Mouse (Mus musculus) midbrain, embryonic 13.5 days (tissue): ENCODE results near the gene Aoc1. TPM values are rescaled to one million over a fixed set of nuclear protein-coding genes. Genes with fewer than 3 reads are reported as not detected.

Experiments used
- ATAC-seq: fragments of 200-750 bp; cut with Nextera tagmentation; 2 replicates; pipeline ENCODE4 v1.8.0; 2017; ENCODE audit warnings: mild to moderate bottlenecking, moderate TSS enrichment, moderate library complexity
- H3K27ac ChIP-seq: fragments of 300-500 bp; sonication (generic); 2 replicates; pipeline ENCODE4 v1.5.1; 2015; ENCODE audit warnings: inconsistent platforms, mild to moderate bottlenecking, moderate library complexity
- H3K27me3 ChIP-seq: fragments of 300-500 bp; sonication (generic); 2 replicates; pipeline ENCODE4 v1.6.1; 2015; ENCODE audit warnings: mild to moderate bottlenecking, inconsistent platforms
- H3K36me3 ChIP-seq: fragments of 300-500 bp; sonication (generic); 2 replicates; pipeline ENCODE4 v1.6.1; 2015; ENCODE audit warnings: mild to moderate bottlenecking, inconsistent platforms
- H3K4me1 ChIP-seq: fragments of 300-500 bp; sonication (generic); replicated peaks from 2 replicates; pipeline ENCODE4 v1.6.1; 2015; ENCODE audit warnings: inconsistent platforms
- H3K4me2 ChIP-seq: fragments of 300-500 bp; sonication (generic); replicated peaks from 2 replicates; pipeline ENCODE4 v1.6.1; 2015; ENCODE audit warnings: moderate library complexity, mild to moderate bottlenecking, inconsistent platforms
- H3K4me3 ChIP-seq: fragments of 300-500 bp; sonication (generic); replicated peaks from 2 replicates; pipeline ENCODE4 v1.5.1; 2015; ENCODE audit warnings: mild to moderate bottlenecking, inconsistent platforms
- H3K9ac ChIP-seq: fragments of 300-500 bp; sonication (generic); replicated peaks from 2 replicates; pipeline ENCODE4 v1.6.1; 2015; ENCODE audit warnings: mild to moderate bottlenecking, inconsistent platforms
- H3K9me3 ChIP-seq: fragments of 300-500 bp; sonication (generic); 2 replicates; pipeline ENCODE4 v1.6.1; 2016; ENCODE audit warnings: mild to moderate bottlenecking, inconsistent platforms
- WGBS: fragments of 180-500 bp; shearing (Covaris S2); methylation state at CpG from one replicate; pipeline ENCODE4 v1.1.7; 2015; 5-methylcytosine and 5-hydroxymethylcytosine counted together
- polyA plus RNA-seq: library from polyadenylated mRNA; unstranded; fragments of >200 nt; fragmentation: Nextera tagmentation; extraction: Ambion mirVana; gene quantifications from 2 replicates; pipeline ENCODE4 v1.2.1, GENCODE M21; 2015

The Aoc1 gene
- polyA plus RNA-seq: 0.09 TPM in 1 of 2 replicates, not detected in the other

- Histone ChIP-seq H3K4me1 (peaks cover 2% of the 10 kb centered on the region), H3K27ac (no peak within 1 kb of the TSS), H3K9me3 (no peaks in the 10 kb centered on the region), H3K9ac (no peak within 1 kb of the TSS), H3K36me3 (no peaks in the 10 kb centered on the region), H3K4me3 (no peak within 1 kb of the TSS), H3K4me2 (no peak within 1 kb of the TSS), H3K27me3 (peaks cover 4% of the 10 kb centered on the region; the same call in 1 of the 2 replicates)
- no peak for ATAC-seq
- WGBS: 91% methylated on average over 5 of the region's 5 CpGs
Observed at GRCm38 (mm10) chr6:48872596-48872995, at the start of gene Aoc1. Gene Aoc1, plus strand, starts transcription at chr6:48872896.

- H3K9ac ChIP-seq: no peak overlapping the region
- H3K27ac ChIP-seq: no peak overlapping the region
- H3K4me3 ChIP-seq: no peak overlapping the region
- no peaks in the 10 kb centered on the region for H3K27me3 ChIP-seq
- H3K36me3 ChIP-seq: no peaks in the 10 kb centered on the region
- H3K9me3 ChIP-seq: no peaks in the 10 kb centered on the region
- ATAC-seq: no peak
- no peak overlapping the region for H3K4me2 ChIP-seq
- 75% methylated on average over 7 of the region's 7 CpGs for WGBS
- H3K4me1 ChIP-seq: no peaks in the 10 kb centered on the region
Observed at GRCm38 (mm10) chr6:48825016-48825415, 47.7 kb upstream of the Aoc1 start.

GRCm38 (mm10) chr6:48828976-48829375, 43.7 kb upstream of the Aoc1 start:
- H3K9ac ChIP-seq: no peak overlapping the region
- no peaks in the 10 kb centered on the region for H3K4me1 ChIP-seq
- no peak overlapping the region for H3K4me2 ChIP-seq
- peaks cover 13% of the 10 kb centered on the region for H3K36me3 ChIP-seq
- H3K4me3 ChIP-seq: no peak overlapping the region
- 91% methylated on average over 1 of the region's 1 CpGs for WGBS
- ATAC-seq: no peak
- H3K27ac ChIP-seq: no peak overlapping the region
- no peaks in the 10 kb centered on the region for H3K9me3 ChIP-seq
- no peaks in the 10 kb centered on the region for H3K27me3 ChIP-seq

GRCm38 (mm10) chr6:48829651-48830050, 43.0 kb upstream of the Aoc1 start:
- Histone ChIP-seq H3K4me2 (no peak overlapping the region), H3K27me3 (no peaks in the 10 kb centered on the region), H3K4me1 (no peaks in the 10 kb centered on the region), H3K36me3 (peaks cover 20% of the 10 kb centered on the region), H3K27ac (no peak overlapping the region), H3K9me3 (no peaks in the 10 kb centered on the region), H3K9ac (no peak overlapping the region), H3K4me3 (no peak overlapping the region)
- ATAC-seq: no peak

- Histone ChIP-seq H3K27ac (no peak overlapping the region), H3K4me3 (no peak overlapping the region), H3K4me2 (no peak overlapping the region), H3K9ac (no peak overlapping the region), H3K36me3 (peaks cover 26% of the 10 kb centered on the region), H3K9me3 (no peaks in the 10 kb centered on the region), H3K4me1 (no peaks in the 10 kb centered on the region), H3K27me3 (no peaks in the 10 kb centered on the region)
- 78% methylated on average over 1 of the region's 1 CpGs for WGBS
- no peak for ATAC-seq
Observed at GRCm38 (mm10) chr6:48830241-48830640, 42.5 kb upstream of the Aoc1 start.

GRCm38 (mm10) chr6:48831141-48831540, 41.6 kb upstream of the Aoc1 start:
- Histone ChIP-seq H3K4me3 (no peak overlapping the region), H3K4me2 (no peak overlapping the region), H3K9ac (no peak overlapping the region), H3K9me3 (no peaks in the 10 kb centered on the region), H3K27ac (no peak overlapping the region), H3K27me3 (no peaks in the 10 kb centered on the region), H3K36me3 (peaks cover 29% of the 10 kb centered on the region), H3K4me1 (no peaks in the 10 kb centered on the region)
- WGBS: 91% methylated on average over 5 of the region's 5 CpGs
- no peak for ATAC-seq

- Histone ChIP-seq H3K9me3 (no peaks in the 10 kb centered on the region), H3K27me3 (no peaks in the 10 kb centered on the region), H3K27ac (no peak overlapping the region), H3K4me1 (no peaks in the 10 kb centered on the region), H3K36me3 (peaks cover 29% of the 10 kb centered on the region), H3K4me3 (no peak overlapping the region), H3K9ac (no peak overlapping the region), H3K4me2 (no peak overlapping the region)
- no peak for ATAC-seq
- WGBS: 86% methylated on average over 1 of the region's 1 CpGs
Observed at GRCm38 (mm10) chr6:48832426-48832825, 40.3 kb upstream of the Aoc1 start.

- H3K36me3 ChIP-seq: peaks cover 29% of the 10 kb centered on the region
- no peak overlapping the region for H3K9ac ChIP-seq
- WGBS: 92% methylated on average over 4 of the region's 4 CpGs
- H3K4me3 ChIP-seq: no peak overlapping the region
- ATAC-seq: no peak
- no peak overlapping the region for H3K27ac ChIP-seq
- H3K4me2 ChIP-seq: no peak overlapping the region
- H3K9me3 ChIP-seq: no peaks in the 10 kb centered on the region
- peaks cover 4% of the 10 kb centered on the region; the same call in 1 of the 2 replicates for H3K4me1 ChIP-seq
- no peaks in the 10 kb centered on the region for H3K27me3 ChIP-seq
Observed at GRCm38 (mm10) chr6:48833515-48833914, 39.2 kb upstream of the Aoc1 start.

GRCm38 (mm10) chr6:48835241-48835640, 37.5 kb upstream of the Aoc1 start:
- 91% methylated on average over 5 of the region's 5 CpGs for WGBS
- Histone ChIP-seq H3K9me3 (no peaks in the 10 kb centered on the region), H3K4me2 (no peak overlapping the region), H3K4me3 (no peak overlapping the region), H3K36me3 (peaks cover 29% of the 10 kb centered on the region), H3K27ac (no peak overlapping the region), H3K4me1 (peaks cover 21% of the 10 kb centered on the region), H3K9ac (no peak overlapping the region), H3K27me3 (no peaks in the 10 kb centered on the region)
- no peak for ATAC-seq

- Histone ChIP-seq H3K4me2 (no peak overlapping the region), H3K27me3 (no peaks in the 10 kb centered on the region), H3K27ac (no peak overlapping the region), H3K9ac (no peak overlapping the region), H3K4me1 (peaks cover 30% of the 10 kb centered on the region), H3K9me3 (no peaks in the 10 kb centered on the region), H3K36me3 (peaks cover 29% of the 10 kb centered on the region), H3K4me3 (no peak overlapping the region)
- 90% methylated on average over 5 of the region's 5 CpGs for WGBS
- ATAC-seq: no peak
Observed at GRCm38 (mm10) chr6:48836146-48836545, 36.5 kb upstream of the Aoc1 start.

- Histone ChIP-seq H3K9ac (no peak overlapping the region), H3K4me2 (no peak overlapping the region), H3K4me3 (no peak overlapping the region), H3K9me3 (no peaks in the 10 kb centered on the region), H3K27me3 (no peaks in the 10 kb centered on the region), H3K36me3 (peaks cover 29% of the 10 kb centered on the region), H3K4me1 (peaks cover 44% of the 10 kb centered on the region), H3K27ac (no peak overlapping the region)
- WGBS: 87% methylated on average over 7 of the region's 7 CpGs
- no peak for ATAC-seq
Observed at GRCm38 (mm10) chr6:48837516-48837915, 35.2 kb upstream of the Aoc1 start.

GRCm38 (mm10) chr6:48838321-48839080, 34.2 kb upstream of the Aoc1 start:
- Histone ChIP-seq H3K36me3 (peaks cover 21% of the 10 kb centered on the region), H3K4me1 (peaks cover 44% of the 10 kb centered on the region), H3K4me3 (no peak overlapping the region), H3K4me2 (peak overlapping the region; percentile 55), H3K9me3 (no peaks in the 10 kb centered on the region), H3K27me3 (no peaks in the 10 kb centered on the region), H3K9ac (no peak overlapping the region), H3K27ac (no peak overlapping the region)
- 82% methylated on average over 6 of the region's 6 CpGs for whole genome bisulfite sequencing
- no peak for ATAC-seq
